In the genomic region with DNA sequence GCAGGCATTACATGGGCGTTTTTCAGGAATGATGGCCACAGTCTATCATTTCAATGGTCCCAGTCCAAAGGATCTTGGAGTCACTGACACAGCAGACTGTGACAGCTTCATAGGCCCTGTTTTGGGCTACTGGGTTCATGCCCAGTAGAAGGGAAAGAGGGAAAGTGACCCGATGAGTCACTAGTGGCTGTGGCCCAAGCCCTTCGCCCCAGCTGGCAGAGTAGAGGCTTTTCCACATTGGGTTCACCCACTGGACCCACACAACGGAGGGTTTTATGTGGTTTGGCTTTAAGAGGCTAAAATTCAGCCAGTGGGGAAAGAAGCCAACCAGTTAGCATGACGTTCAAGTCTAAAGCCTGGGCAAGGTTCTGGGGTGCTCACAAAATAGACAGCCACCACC, we compare ENCODE assay signal across 9 mouse cellular contexts.
A peak's percentile ranks its signal among the peaks of the same experiment; 100 is the strongest.
DNase-seq lines count a peak whose midpoint lies in the region; ATAC-seq lines count a peak whose summit lies in the region.
"Had no signal": no experiment of that assay in that cellular context is flagged by ENCODE, and none has a peak within 500 bp of the region (broad histone marks: within the 10 kb centered on the region; RNA-seq: fewer than 3 reads in every experiment).

No protein-coding gene starts in this region.

- no peak for ATAC-seq in kidney, embryonic 14.5 days (ENCODE audit: low FRiP score, low TSS enrichment)
- no peak for ATAC-seq in megakaryocyte, adult 5-6 weeks (ENCODE audit: poor library complexity, severe bottlenecking)
- no peak for ATAC-seq in liver, embryonic 12.5 days

- peak; percentile 39 for DNase-seq in kidney, adult 18-20 months
- peak; percentile 80 for DNase-seq in adrenal gland, postnatal 10 days
- DNase-seq in gastrocnemius, postnatal 25 days: peak; percentile 80
- peak; percentile 16 to 30 for DNase-seq in left cerebral cortex, postnatal 25 days (ENCODE audit: low spot score in 2 of 2)
- DNase-seq in embryonic facial prominence, embryonic 10.5 days (ENCODE audit: low spot score): no peak

- WGBS in kidney, embryonic 14.5 days: 90% methylated on average over 5 of the region's 5 CpGs
- WGBS in embryonic facial prominence, embryonic 10.5 days: 92% methylated on average over 5 of the region's 5 CpGs
- 72% methylated on average over 5 of the region's 5 CpGs for WGBS in liver, embryonic 12.5 days (ENCODE audit: insufficient replicate concordance)

- H3K9me3 ChIP-seq in kidney, embryonic 14.5 days (ENCODE audit: control insufficient read depth, low read length): no peaks in the 10 kb centered on the region
- H3K9me3 ChIP-seq in embryonic facial prominence, embryonic 10.5 days: peaks cover 5% of the 10 kb centered on the region; the same call in 1 of the 2 replicates
- no peaks in the 10 kb centered on the region for H3K9me3 ChIP-seq in liver, embryonic 12.5 days (replicated peaks)

- no peak overlapping the region for H3K27ac ChIP-seq in kidney, embryonic 14.5 days (ENCODE audit: low read depth, low read length)
- no peak overlapping the region for H3K27ac ChIP-seq in embryonic facial prominence, embryonic 10.5 days (replicated peaks)
- no peak overlapping the region for H3K27ac ChIP-seq in liver, embryonic 12.5 days
- H3K27ac ChIP-seq: liver, embryonic 14.5 days had no signal

- H3K27me3 ChIP-seq in kidney, embryonic 14.5 days (ENCODE audit: control insufficient read depth, insufficient read depth, low read length): no peaks in the 10 kb centered on the region
- H3K27me3 ChIP-seq in embryonic facial prominence, embryonic 10.5 days (replicated peaks; ENCODE audit: low read depth, poor library complexity, severe bottlenecking): no peaks in the 10 kb centered on the region
- H3K27me3 ChIP-seq in liver, embryonic 12.5 days (replicated peaks): no peaks in the 10 kb centered on the region

- H3K4me1 ChIP-seq in kidney, embryonic 14.5 days (ENCODE audit: control insufficient read depth, insufficient read depth, low read length): no peaks in the 10 kb centered on the region
- H3K4me1 ChIP-seq in embryonic facial prominence, embryonic 10.5 days: no peaks in the 10 kb centered on the region
- no peaks in the 10 kb centered on the region for H3K4me1 ChIP-seq in liver, embryonic 12.5 days

- H3K36me3 ChIP-seq in kidney, embryonic 14.5 days (ENCODE audit: control insufficient read depth, insufficient read depth, low read length): no peaks in the 10 kb centered on the region
- H3K36me3 ChIP-seq in embryonic facial prominence, embryonic 10.5 days (replicated peaks): no peaks in the 10 kb centered on the region
- H3K36me3 ChIP-seq in liver, embryonic 12.5 days: no peaks in the 10 kb centered on the region

- H3K4me2 ChIP-seq in kidney, embryonic 14.5 days (replicated peaks; ENCODE audit: low read depth, low read length): no peak overlapping the region
- no peak overlapping the region for H3K4me2 ChIP-seq in liver, embryonic 12.5 days

- intact Hi-C loops in left cerebral cortex, postnatal 25 days (cut with DNase I): no loop called here

- no peak overlapping the region for H3K9ac ChIP-seq in kidney, embryonic 14.5 days (ENCODE audit: low read depth, low read length)
- no peak overlapping the region for H3K9ac ChIP-seq in liver, embryonic 12.5 days
- H3K9ac ChIP-seq: liver, embryonic 14.5 days had no signal

- no peak overlapping the region for H3K4me3 ChIP-seq in kidney, embryonic 14.5 days (ENCODE audit: low read length)
- no peak overlapping the region for H3K4me3 ChIP-seq in embryonic facial prominence, embryonic 10.5 days
- H3K4me3 ChIP-seq in liver, embryonic 12.5 days: no peak overlapping the region
